In the genomic region with DNA sequence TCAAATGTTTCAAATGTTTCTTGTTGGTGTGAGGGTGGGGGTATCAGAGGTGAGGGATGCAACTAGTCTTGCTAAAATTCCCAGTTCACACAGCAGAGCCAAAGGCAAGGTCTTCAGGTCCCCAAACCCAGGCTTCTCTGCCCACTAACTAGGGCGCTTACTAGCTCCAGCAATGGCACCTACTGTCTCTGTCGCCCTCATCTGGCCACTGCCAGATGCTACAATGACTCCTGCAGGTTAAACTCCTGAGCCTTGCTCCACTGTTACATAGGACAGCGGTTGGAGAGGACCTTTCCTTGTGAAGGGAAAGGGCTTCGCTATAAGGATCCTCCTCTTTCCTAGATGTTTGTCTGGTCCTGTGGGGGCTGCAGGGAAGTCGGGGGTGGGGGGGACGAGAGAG, we compare ENCODE assay signal across 8 mouse cellular contexts. TPM values are rescaled to one million over a fixed set of nuclear protein-coding genes. Genes with fewer than 3 reads are reported as not detected.
DNase-seq lines count a peak whose midpoint lies in the region; ATAC-seq and TF ChIP-seq lines count a peak whose summit lies in the region.

No protein-coding gene starts in this region.

- H3K4me1 ChIP-seq in forebrain, postnatal 0 days (ENCODE audit: insufficient read depth): no peaks in the 10 kb centered on the region
- no peaks in the 10 kb centered on the region for H3K4me1 ChIP-seq in forebrain, embryonic 13.5 days
- peaks cover 28% of the 10 kb centered on the region for H3K4me1 ChIP-seq in E14TG2a.4 (replicated peaks; ENCODE audit: low read depth, low read length)
- H3K4me1 ChIP-seq in stomach, embryonic 16.5 days (ENCODE audit: control insufficient read depth, insufficient read depth, low read length): peaks cover 7% of the 10 kb centered on the region

- no peaks in the 10 kb centered on the region for H3K27me3 ChIP-seq in forebrain, postnatal 0 days (ENCODE audit: insufficient read depth, low read length)
- H3K27me3 ChIP-seq in forebrain, embryonic 13.5 days: no peaks in the 10 kb centered on the region; the same call in none of the 2 replicates
- 0 out of 2 replicates have a peak, but pooled peaks cover 4% of the 10 kb centered on the region for H3K27me3 ChIP-seq in E14TG2a.4 (ENCODE audit: insufficient read depth, low read length)
- H3K27me3 ChIP-seq in stomach, embryonic 16.5 days (ENCODE audit: control insufficient read depth, insufficient read depth, low read length): no peaks in the 10 kb centered on the region

- no peaks in the 10 kb centered on the region for H3K36me3 ChIP-seq in forebrain, postnatal 0 days (ENCODE audit: insufficient read depth)
- no peaks in the 10 kb centered on the region for H3K36me3 ChIP-seq in forebrain, embryonic 13.5 days (ENCODE audit: poor library complexity, severe bottlenecking)
- H3K36me3 ChIP-seq in E14TG2a.4 (ENCODE audit: insufficient read depth, low read length): no peaks in the 10 kb centered on the region
- H3K36me3 ChIP-seq in stomach, embryonic 16.5 days (ENCODE audit: control insufficient read depth, insufficient read depth, low read length): no peaks in the 10 kb centered on the region

- no peak for ATAC-seq in forebrain, postnatal 0 days
- no peak for ATAC-seq in forebrain, embryonic 13.5 days
- peak; percentile 63 for ATAC-seq in megakaryocyte-erythroid progenitor cell, adult 5-6 weeks (replicated peaks; ENCODE audit: low FRiP score, low TSS enrichment, poor library complexity, severe bottlenecking)
- ATAC-seq in stomach, embryonic 16.5 days (ENCODE audit: insufficient read depth, low FRiP score): peak; percentile 41; the same call in 1 of the 2 replicates

- peak; percentile 82 for TF ChIP-seq CTCF in forebrain, postnatal 0 days (IDR thresholded peaks at IDR 0.05; ENCODE audit: low read depth)
- TF ChIP-seq CTCF in E14TG2a.4 (conservative IDR thresholded peaks at IDR 0.05; ENCODE audit: low read length): peak; percentile 69

- no peak overlapping the region for H3K4me2 ChIP-seq in forebrain, postnatal 0 days (ENCODE audit: low read depth)
- H3K4me2 ChIP-seq in forebrain, embryonic 13.5 days: no peak overlapping the region
- no peak overlapping the region for H3K4me2 ChIP-seq in stomach, embryonic 16.5 days (ENCODE audit: low read depth, low read length)

- WGBS in forebrain, postnatal 0 days: 15% methylated on average over 6 of the region's 6 CpGs
- 16% methylated on average over 6 of the region's 6 CpGs for WGBS in forebrain, embryonic 13.5 days
- WGBS in stomach, embryonic 16.5 days: 11% methylated on average over 6 of the region's 6 CpGs

- H3K27ac ChIP-seq in forebrain, postnatal 0 days (ENCODE audit: low read depth, low read length): no peak overlapping the region
- no peak overlapping the region for H3K27ac ChIP-seq in forebrain, embryonic 13.5 days
- no peak overlapping the region for H3K27ac ChIP-seq in stomach, embryonic 16.5 days (ENCODE audit: low read length)

- no peak overlapping the region for H3K4me3 ChIP-seq in forebrain, postnatal 0 days (ENCODE audit: low read depth, low read length)
- H3K4me3 ChIP-seq in forebrain, embryonic 13.5 days: no peak overlapping the region
- H3K4me3 ChIP-seq in E14TG2a.4 (replicated peaks; ENCODE audit: low read length): no peak overlapping the region
- H3K4me3 ChIP-seq in stomach, embryonic 16.5 days (replicated peaks; ENCODE audit: low read length): no peak overlapping the region

- DNase-seq in forebrain, postnatal 0 days: peak; percentile 48
- peak; percentile 38 for DNase-seq in c-Kit-positive CD71-positive TER-119-positive erythroid progenitor cells, embryonic 14.5 days (ENCODE audit: low spot score)
- peak; percentile 79 to 84 for DNase-seq in heart, postnatal 14 days
- peak; percentile 56 to 70 for DNase-seq in layer of hippocampus, postnatal 14 days (ENCODE audit: low spot score in 2 of 2)

- no peaks in the 10 kb centered on the region for H3K9me3 ChIP-seq in forebrain, postnatal 0 days (ENCODE audit: low read length)
- H3K9me3 ChIP-seq in forebrain, embryonic 13.5 days (replicated peaks): no peaks in the 10 kb centered on the region
- H3K9me3 ChIP-seq in E14TG2a.4 (ENCODE audit: low read length): no peaks in the 10 kb centered on the region
- no peaks in the 10 kb centered on the region; the same call in 1 of the 2 replicates for H3K9me3 ChIP-seq in stomach, embryonic 16.5 days (replicated peaks; ENCODE audit: control insufficient read depth, low read length)

- no peak overlapping the region for H3K9ac ChIP-seq in forebrain, postnatal 0 days
- no peak overlapping the region for H3K9ac ChIP-seq in forebrain, embryonic 13.5 days
- no peak overlapping the region for H3K9ac ChIP-seq in stomach, embryonic 16.5 days (ENCODE audit: low read length)

- intact Hi-C loops in heart, postnatal 14 days (cut with DNase I): loop anchor here (1.0 kb wide), 1 partner anchor 75 kb away; no protein-coding TSS in a partner anchor

RNA-seq across cellular contexts. Expression of gene P2rx1, which starts 2.1 kb away (rescaled TPM):
- 0.08 and 2.0 TPM in 2 replicates for total RNA-seq in forebrain, postnatal 0 days (2014; rRNA removed)
- 0.19 and 0.25 TPM in 2 replicates for polyA plus RNA-seq in forebrain, postnatal 0 days (2015; fragmentation: Nextera tagmentation; extraction: Ambion mirVana)
- 0.25 and 0.46 TPM in 2 replicates for polyA plus RNA-seq in forebrain, embryonic 13.5 days (2015; fragmentation: Nextera tagmentation; extraction: Ambion mirVana)
- total RNA-seq in heart, postnatal 14 days (2021): 1 to 10 TPM in 1 of 2 experiments, under 1 TPM in 1; 0.60 to 1.0 TPM
- under 1 TPM; 0.65 to 0.83 TPM for total RNA-seq in layer of hippocampus, postnatal 14 days (2021)
- 1.8 and 3.1 TPM in 2 replicates for total RNA-seq in megakaryocyte-erythroid progenitor cell, adult 5-6 weeks (2014; fragmentation: Nextera tagmentation)
- total RNA-seq in megakaryocyte-erythroid progenitor cell, adult 5-6 weeks (2017): 2.2 TPM in 1 of 2 replicates, not detected in the other
- polyA plus RNA-seq in stomach, embryonic 16.5 days (2015; fragmentation: Nextera tagmentation; extraction: Ambion mirVana): 25.4 and 30.6 TPM in 2 replicates

RNA-seq across cellular contexts. Expression of gene Camkk1, which starts 17.8 kb away (rescaled TPM):
- total RNA-seq in forebrain, postnatal 0 days (2014; rRNA removed): 24.2 and 26.3 TPM in 2 replicates
- polyA plus RNA-seq in forebrain, postnatal 0 days (2015; fragmentation: Nextera tagmentation; extraction: Ambion mirVana): 22.9 and 25.1 TPM in 2 replicates
- polyA plus RNA-seq in forebrain, embryonic 13.5 days (2015; fragmentation: Nextera tagmentation; extraction: Ambion mirVana): 10.3 and 11.8 TPM in 2 replicates
- 1 to 10 TPM; 1.4 to 1.8 TPM for total RNA-seq in heart, postnatal 14 days (2021)
- 10 to 100 TPM; 80.5 to 82.7 TPM for total RNA-seq in layer of hippocampus, postnatal 14 days (2021)
- total RNA-seq in megakaryocyte-erythroid progenitor cell, adult 5-6 weeks (2014; fragmentation: Nextera tagmentation): 0.12 and 0.28 TPM in 2 replicates
- total RNA-seq in megakaryocyte-erythroid progenitor cell, adult 5-6 weeks (2017): 0.53 TPM in 1 of 2 replicates, not detected in the other
- 13.9 and 15.5 TPM in 2 replicates for polyA plus RNA-seq in stomach, embryonic 16.5 days (2015; fragmentation: Nextera tagmentation; extraction: Ambion mirVana)

RNA-seq across cellular contexts. Expression of gene Atp2a3, which starts 40.1 kb away (rescaled TPM):
- 1.5 and 1.6 TPM in 2 replicates for total RNA-seq in forebrain, postnatal 0 days (2014; rRNA removed)
- 1.7 and 2.4 TPM in 2 replicates for polyA plus RNA-seq in forebrain, postnatal 0 days (2015; fragmentation: Nextera tagmentation; extraction: Ambion mirVana)
- polyA plus RNA-seq in forebrain, embryonic 13.5 days (2015; fragmentation: Nextera tagmentation; extraction: Ambion mirVana): 0.40 and 0.47 TPM in 2 replicates
- total RNA-seq in heart, postnatal 14 days (2021): 10 to 100 TPM; 18.4 to 19.3 TPM
- 1 to 10 TPM; 7.9 to 8.1 TPM for total RNA-seq in layer of hippocampus, postnatal 14 days (2021)
- 16.4 and 28.3 TPM in 2 replicates for total RNA-seq in megakaryocyte-erythroid progenitor cell, adult 5-6 weeks (2014; fragmentation: Nextera tagmentation)
- 14.9 and 15.7 TPM in 2 replicates for total RNA-seq in megakaryocyte-erythroid progenitor cell, adult 5-6 weeks (2017)
- polyA plus RNA-seq in stomach, embryonic 16.5 days (2015; fragmentation: Nextera tagmentation; extraction: Ambion mirVana): 23.9 and 28.9 TPM in 2 replicates

RNA-seq across cellular contexts. Expression of gene Ncbp3, which starts 46.6 kb away (rescaled TPM):
- 8.5 and 11.0 TPM in 2 replicates for total RNA-seq in forebrain, postnatal 0 days (2014; rRNA removed)
- polyA plus RNA-seq in forebrain, postnatal 0 days (2015; fragmentation: Nextera tagmentation; extraction: Ambion mirVana): 3.6 and 6.1 TPM in 2 replicates
- polyA plus RNA-seq in forebrain, embryonic 13.5 days (2015; fragmentation: Nextera tagmentation; extraction: Ambion mirVana): 12.8 and 13.4 TPM in 2 replicates
- total RNA-seq in heart, postnatal 14 days (2021): 1 to 10 TPM; 7.6 to 7.8 TPM
- 1 to 10 TPM; 9.4 to 9.7 TPM for total RNA-seq in layer of hippocampus, postnatal 14 days (2021)
- total RNA-seq in megakaryocyte-erythroid progenitor cell, adult 5-6 weeks (2014; fragmentation: Nextera tagmentation): 12.5 and 12.7 TPM in 2 replicates
- total RNA-seq in megakaryocyte-erythroid progenitor cell, adult 5-6 weeks (2017): 16.4 and 19.1 TPM in 2 replicates
- polyA plus RNA-seq in stomach, embryonic 16.5 days (2015; fragmentation: Nextera tagmentation; extraction: Ambion mirVana): 10.8 and 11.1 TPM in 2 replicates

Comparison
In these comparisons a context has a peak if more than half of its experiments do, and no peak if none do; other contexts are left out.
1. ATAC-seq: peak in megakaryocyte-erythroid progenitor cell, adult 5-6 weeks (single experiment) and stomach, embryonic 16.5 days (single experiment); none in forebrain, postnatal 0 days (single experiment) and forebrain, embryonic 13.5 days (single experiment).
2. Peak in every context shown above with its lines, with median percentiles within 50 percentile points of each other: DNase-seq.